Comparison of ENCODE assay signal across 28 mouse cellular contexts in the genomic region with DNA sequence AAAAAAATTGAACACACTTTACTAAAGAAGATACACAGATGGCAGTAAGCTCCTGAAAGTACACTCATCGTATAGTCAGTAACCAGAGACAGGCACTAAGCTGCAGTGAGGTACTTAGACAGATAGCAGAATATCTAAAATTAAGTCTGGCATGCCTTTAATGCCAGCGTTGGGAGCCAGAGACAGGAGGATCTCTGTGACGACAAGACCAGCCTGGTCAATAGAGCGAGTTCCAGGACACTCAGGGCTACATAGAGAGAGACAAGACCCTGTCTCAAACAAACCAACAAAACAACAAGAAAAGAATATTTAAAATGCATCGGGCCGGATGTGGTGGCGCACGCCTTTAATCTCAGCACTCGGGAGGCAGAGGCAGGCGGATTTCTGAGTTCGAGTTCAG.
"Had no signal": no experiment of that assay in that cellular context is flagged by ENCODE, and none has a peak within 500 bp of the region (broad histone marks: within the 10 kb centered on the region; RNA-seq: fewer than 3 reads in every experiment).

No protein-coding gene starts in this region.

- H3K4me2 ChIP-seq: embryonic facial prominence, embryonic 12.5 days; embryonic facial prominence, embryonic 13.5 days; embryonic facial prominence, embryonic 15.5 days; forebrain, embryonic 12.5 days; forebrain, embryonic 13.5 days; forebrain, embryonic 15.5 days had no signal

- H3K4me3 ChIP-seq: embryonic facial prominence, embryonic 10.5 days; embryonic facial prominence, embryonic 12.5 days; embryonic facial prominence, embryonic 13.5 days; embryonic facial prominence, embryonic 15.5 days; erythroblast, embryonic 14.5 days; forebrain, embryonic 10.5 days; forebrain, embryonic 12.5 days; forebrain, embryonic 13.5 days; forebrain, embryonic 15.5 days; gastrocnemius, adult 2 months; heart, adult 2 months had no signal

- DNase-seq: cerebellum, adult 2 months; cerebellum, adult 8-10 months; cerebellum, adult 9-10 months; cerebellum, adult 9-11 months; cerebellum, postnatal 10 days; cerebellum, postnatal 14 days; cerebellum, postnatal 25 days; cerebellum, postnatal 36 days; embryo, embryonic 11 days; forebrain, postnatal 0 days; gastrocnemius, adult 2 months; gastrocnemius, postnatal 10 days; gastrocnemius, postnatal 14 days; gastrocnemius, postnatal 25 days; gastrocnemius, postnatal 36 days; heart, adult 18-20 months; heart, adult 2 months had no signal

- H3K4me1 ChIP-seq: embryonic facial prominence, embryonic 13.5 days; embryonic facial prominence, embryonic 15.5 days; forebrain, embryonic 12.5 days; forebrain, embryonic 13.5 days; forebrain, embryonic 15.5 days had no signal

- H3K9ac ChIP-seq: embryonic facial prominence, embryonic 12.5 days; embryonic facial prominence, embryonic 13.5 days; embryonic facial prominence, embryonic 15.5 days; forebrain, embryonic 12.5 days; forebrain, embryonic 13.5 days; forebrain, embryonic 15.5 days; forebrain, postnatal 0 days had no signal

- H3K27me3 ChIP-seq: embryonic facial prominence, embryonic 12.5 days; embryonic facial prominence, embryonic 13.5 days; embryonic facial prominence, embryonic 15.5 days; forebrain, embryonic 13.5 days; forebrain, embryonic 15.5 days had no signal

- H3K27ac ChIP-seq: embryonic facial prominence, embryonic 10.5 days; embryonic facial prominence, embryonic 12.5 days; embryonic facial prominence, embryonic 13.5 days; embryonic facial prominence, embryonic 15.5 days; forebrain, embryonic 10.5 days; forebrain, embryonic 12.5 days; forebrain, embryonic 13.5 days; forebrain, embryonic 15.5 days; gastrocnemius, adult 2 months; heart, adult 2 months had no signal

- H3K36me3 ChIP-seq: embryonic facial prominence, embryonic 10.5 days; embryonic facial prominence, embryonic 12.5 days; embryonic facial prominence, embryonic 13.5 days; embryonic facial prominence, embryonic 15.5 days; forebrain, embryonic 10.5 days; forebrain, embryonic 12.5 days; forebrain, embryonic 15.5 days had no signal

- H3K9me3 ChIP-seq: forebrain, embryonic 15.5 days had no signal

- ATAC-seq: forebrain, embryonic 13.5 days; forebrain, embryonic 14.5 days; forebrain, embryonic 15.5 days; forebrain, embryonic 16.5 days; forebrain, postnatal 0 days had no signal
